Mouse (Mus musculus) G1E (cell line): ENCODE data around the gene Man2a2. TPM values are rescaled to one million over a fixed set of nuclear protein-coding genes. Genes with fewer than 3 reads are reported as not detected.
A peak's percentile ranks its signal among the peaks of the same experiment; 100 is the strongest.

Experiments used
- ATAC-seq: 2 replicates; pipeline ENCODE4 v1.8.0; 2016; ENCODE audit warnings: mild to moderate bottlenecking; ENCODE audit not compliant: insufficient number of reproducible peaks, poor library complexity, low FRiP score, severe bottlenecking; ENCODE audit errors: extremely low read depth
- DNase-seq: peaks from one replicate; pipeline ENCODE4 v3.0.0; 2012; ENCODE audit warnings: low spot score
- H3K27me3 ChIP-seq: 2 replicates; pipeline ENCODE4 v1.6.1; 2012; ENCODE audit warnings: mild to moderate bottlenecking, low read length, inconsistent platforms; ENCODE audit not compliant: insufficient read depth
- H3K36me3 ChIP-seq: replicated peaks from 2 replicates; pipeline ENCODE3; 2012; ENCODE audit warnings: mild to moderate bottlenecking, inconsistent platforms
- H3K4me1 ChIP-seq: 2 replicates; pipeline ENCODE4 v1.6.1; 2012; ENCODE audit warnings: low read depth, low read length, inconsistent platforms, mixed read lengths; ENCODE audit not compliant: insufficient read depth
- H3K4me3 ChIP-seq: 2 replicates; pipeline ENCODE4 v1.5.1; 2012; ENCODE audit warnings: low read depth, mild to moderate bottlenecking, inconsistent platforms, low read length, moderate library complexity, mixed read lengths
- H3K9me3 ChIP-seq: replicated peaks from 2 replicates; pipeline ENCODE4 v1.6.1; 2012; ENCODE audit warnings: inconsistent platforms
- CTCF ChIP-seq: IDR thresholded peaks from 2 replicates; pipeline ENCODE4 v1.5.1; 2012; ENCODE audit warnings: low read depth, low read length, inconsistent platforms, mixed read lengths
- GATA1 ChIP-seq: IDR thresholded peaks from 2 replicates; pipeline ENCODE4 v1.6.1; 2012; ENCODE audit warnings: borderline replicate concordance, low read length, inconsistent platforms, mixed read lengths
- GATA2 ChIP-seq: IDR thresholded peaks from 2 replicates; pipeline ENCODE4 v1.6.1; 2012; ENCODE audit warnings: low read depth, low read length, inconsistent platforms, borderline replicate concordance
- POLR2AphosphoS5 ChIP-seq: IDR thresholded peaks from 2 replicates; pipeline ENCODE4 v1.6.1; 2012; ENCODE audit warnings: low read depth, low read length, inconsistent platforms; ENCODE audit not compliant: insufficient replicate concordance
- TAL1 ChIP-seq: conservative IDR thresholded peaks from 2 replicates; pipeline ENCODE4 v1.6.1; 2012; ENCODE audit warnings: low read depth, low read length, inconsistent platforms, mixed read lengths
- polyA plus RNA-seq: library from polyadenylated mRNA; stranded (reverse); fragments of >175 nt; gene quantifications from 2 replicates; pipeline ENCODE4 v1.2.3, GENCODE M21; 2012
- total RNA-seq, 2 experiments: library from RNA; stranded (forward) in 1 of 2; stranded (reverse) in 1 of 2; fragments of 200-1000 nt in 1 of 2; fragments of >200 nt in 1 of 2; fragmentation: Nextera tagmentation in 1 of 2; gene quantifications; 2 replicates each; pipeline ENCODE4 v1.2.3; 2014 to 2017

Man2a2 gene
- total and polyA plus RNA-seq, 3 experiments: 37.0 to 63.1 (median 49.3) TPM

GRCm38 (mm10) chr7:80379531-80379930 lies 8.4 kb upstream of the Man2a2 start:
- peak; percentile 28; the same call in 1 of the 2 replicates for TF ChIP-seq CTCF
- no peak for TF ChIP-seq GATA2
- TF ChIP-seq GATA1: no peak
- no peak for TF ChIP-seq TAL1
- TF ChIP-seq POLR2AphosphoS5: no peak
- peaks cover 3% of the 10 kb centered on the region for H3K36me3 ChIP-seq

GRCm38 (mm10) chr7:80377471-80377870 lies 6.3 kb upstream of the Man2a2 start:
- Histone ChIP-seq H3K4me1 (peaks cover 63% of the 10 kb centered on the region), H3K36me3 (no peaks in the 10 kb centered on the region), H3K9me3 (no peaks in the 10 kb centered on the region), H3K27me3 (peaks cover 25% of the 10 kb centered on the region), H3K4me3 (no peak overlapping the region)
- TF ChIP-seq CTCF (peak; percentile 97), GATA1 (no peak)
- no peak for ATAC-seq
- DNase-seq: no peak

More at GRCm38 (mm10) chr7:80379531-80379930, 8.4 kb upstream of the Man2a2 start:
- no peak for DNase-seq
- no peaks in the 10 kb centered on the region for H3K9me3 ChIP-seq
- H3K4me3 ChIP-seq: no peak overlapping the region
- H3K4me1 ChIP-seq: peaks cover 54% of the 10 kb centered on the region
- no peak for ATAC-seq
- peaks cover 41% of the 10 kb centered on the region for H3K27me3 ChIP-seq

DNA sequence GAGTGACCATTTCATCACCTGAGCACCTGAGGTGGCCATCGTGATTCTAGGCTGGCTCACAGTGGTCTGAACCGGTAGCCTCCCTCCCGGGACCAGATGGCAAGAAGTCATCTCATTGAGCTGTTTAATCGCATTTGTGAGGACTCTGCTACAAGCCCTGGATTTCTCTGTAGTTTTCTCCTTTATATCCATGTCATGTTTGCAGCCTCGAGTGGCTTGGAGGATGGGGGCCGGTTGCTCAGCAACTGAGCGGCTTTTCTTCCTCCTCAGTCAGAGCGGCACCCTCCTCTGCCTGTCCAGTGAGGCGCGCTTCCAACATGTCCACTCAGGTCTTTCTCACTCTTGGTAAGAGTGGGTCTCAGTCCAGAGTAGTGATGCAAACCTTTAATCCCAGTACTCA lies 5.0 kb upstream of the Man2a2 start:
- peaks cover 75% of the 10 kb centered on the region for H3K4me1 ChIP-seq

GRCm38 (mm10) chr7:80375376-80376039 lies 4.3 kb upstream of the Man2a2 start:
- H3K4me3 ChIP-seq: peak overlapping the region; percentile 28; the same call in 1 of the 2 replicates

More for the DNA sequence above, 5.0 kb upstream of the Man2a2 start:
- ATAC-seq (no peak), DNase-seq (no peak)
- peaks cover 13% of the 10 kb centered on the region; the same call in 1 of the 2 replicates for H3K27me3 ChIP-seq
- no peak overlapping the region for H3K4me3 ChIP-seq
- no peaks in the 10 kb centered on the region for H3K36me3 ChIP-seq
- TF ChIP-seq CTCF (no peak), GATA1 (no peak), GATA2 (no peak), POLR2AphosphoS5 (no peak), TAL1 (no peak)
- H3K9me3 ChIP-seq: no peaks in the 10 kb centered on the region

DNA sequence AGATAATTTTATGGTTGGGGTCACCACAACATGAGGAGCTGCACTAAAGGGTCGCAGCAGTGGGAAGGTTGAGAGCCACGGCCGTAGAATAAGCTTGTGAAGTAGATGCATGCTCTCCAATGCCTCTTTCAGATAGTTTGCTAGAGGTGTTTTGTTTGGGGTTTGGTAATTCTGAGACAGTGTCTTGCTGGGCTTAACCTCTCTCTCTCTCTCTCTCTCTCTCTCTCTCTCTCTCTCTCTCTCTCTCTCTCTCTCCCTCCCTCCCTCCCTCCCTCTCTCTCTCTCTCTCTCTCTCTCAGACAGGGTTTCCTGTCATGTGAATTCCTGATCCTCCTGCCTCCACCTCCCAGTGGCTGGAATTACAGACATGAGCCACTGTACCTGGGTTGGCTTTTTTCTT lies 3.6 kb upstream of the Man2a2 start:
- ATAC-seq: no peak
- Histone ChIP-seq H3K9me3 (no peaks in the 10 kb centered on the region), H3K4me1 (peaks cover 83% of the 10 kb centered on the region), H3K27me3 (peaks cover 5% of the 10 kb centered on the region; the same call in 1 of the 2 replicates), H3K36me3 (peaks cover under 1% of the 10 kb centered on the region), H3K4me3 (peak overlapping the region; percentile 28; the same call in 1 of the 2 replicates)
- DNase-seq: no peak
- TF ChIP-seq GATA2 (no peak), POLR2AphosphoS5 (no peak)

More at GRCm38 (mm10) chr7:80375376-80376039, 4.3 kb upstream of the Man2a2 start:
- ATAC-seq (peak; percentile 86), DNase-seq (peak; percentile 86)
- TF ChIP-seq POLR2AphosphoS5 (no peak), GATA1 (no peak), CTCF (no peak), TAL1 (no peak), GATA2 (no peak)
- H3K9me3 ChIP-seq: no peaks in the 10 kb centered on the region
- no peaks in the 10 kb centered on the region for H3K36me3 ChIP-seq
- H3K4me1 ChIP-seq: peaks cover 80% of the 10 kb centered on the region
- peaks cover 6% of the 10 kb centered on the region; the same call in 1 of the 2 replicates for H3K27me3 ChIP-seq

DNA sequence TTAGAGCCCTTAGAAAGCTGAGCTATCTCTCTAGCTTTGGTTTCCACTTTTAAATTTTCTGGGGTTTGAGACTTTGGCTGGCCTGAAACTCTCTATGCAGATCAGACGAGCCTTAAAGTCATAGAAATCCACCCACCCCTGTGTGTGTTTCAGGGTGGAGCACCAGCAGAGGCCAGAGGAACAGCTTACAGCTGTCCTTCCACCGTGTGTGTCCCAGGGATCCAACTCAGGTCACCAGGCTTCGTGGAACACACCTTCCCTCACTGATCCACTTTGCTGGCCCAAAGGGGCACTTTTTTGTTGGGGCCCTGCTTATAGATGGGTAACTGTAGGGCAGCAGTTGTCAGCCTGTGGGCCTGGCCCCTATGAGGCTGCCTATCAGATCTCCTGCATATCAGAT lies 3.1 kb upstream of the Man2a2 start:
- no peak overlapping the region; the same call in 1 of the 2 replicates for H3K4me3 ChIP-seq
- no peak for ATAC-seq
- H3K9me3 ChIP-seq: no peaks in the 10 kb centered on the region

GRCm38 (mm10) chr7:80373850-80374249 lies 2.7 kb upstream of the Man2a2 start:
- Histone ChIP-seq H3K4me3 (no peak overlapping the region), H3K4me1 (peaks cover 88% of the 10 kb centered on the region), H3K36me3 (peaks cover 10% of the 10 kb centered on the region), H3K9me3 (no peaks in the 10 kb centered on the region), H3K27me3 (peaks cover 2% of the 10 kb centered on the region; the same call in 1 of the 2 replicates)
- ATAC-seq (no peak), DNase-seq (no peak)
- TF ChIP-seq GATA2 (no peak), GATA1 (no peak), CTCF (no peak), TAL1 (no peak), POLR2AphosphoS5 (no peak)

More for the DNA sequence above, 3.1 kb upstream of the Man2a2 start:
- H3K27me3 ChIP-seq: peaks cover 2% of the 10 kb centered on the region; the same call in 1 of the 2 replicates
- DNase-seq: no peak
- TF ChIP-seq POLR2AphosphoS5 (no peak), GATA1 (no peak), GATA2 (no peak), TAL1 (no peak), CTCF (no peak)
- peaks cover 84% of the 10 kb centered on the region for H3K4me1 ChIP-seq
- H3K36me3 ChIP-seq: peaks cover 5% of the 10 kb centered on the region
